Mouse (Mus musculus): Measurements from ENCODE around the gene Mup5.
"Not testable (repeated sequence)": the region's sequence is repeated elsewhere in the genome, so short reads cannot be mapped to it uniquely, and the experiment has no call there.

The Mup5 gene

GRCm38 (mm10) chr4:61834952-61835708 lies at the start of gene Mup5:
Mup5 (minus strand) TSS chr4:61835233.
- DNase-seq = no peak

DNA sequence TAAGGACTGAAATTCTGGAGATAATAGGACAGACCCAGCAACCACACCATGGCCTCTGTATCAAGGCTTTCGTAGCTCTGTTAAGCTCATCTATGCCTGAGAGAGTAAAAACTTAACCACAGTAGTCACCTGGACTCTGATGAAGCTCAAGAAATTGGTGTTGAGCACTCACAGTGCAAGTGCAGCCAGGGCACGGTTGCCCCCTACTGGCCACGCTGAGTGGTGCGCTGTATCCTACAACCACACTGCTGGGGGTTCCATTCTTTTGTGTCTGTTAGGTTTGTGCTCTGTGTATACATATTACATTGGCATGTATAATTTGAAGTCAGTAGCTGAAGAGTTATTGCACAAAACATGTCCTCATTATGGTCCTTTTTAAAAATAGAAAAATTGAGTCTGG lies 23.1 kb upstream of the Mup5 start:
- DNase-seq = no peak

- no peak for DNase-seq
Measured at GRCm38 (mm10) chr4:61855831-61856698, 21.0 kb upstream of the Mup5 start.

DNA sequence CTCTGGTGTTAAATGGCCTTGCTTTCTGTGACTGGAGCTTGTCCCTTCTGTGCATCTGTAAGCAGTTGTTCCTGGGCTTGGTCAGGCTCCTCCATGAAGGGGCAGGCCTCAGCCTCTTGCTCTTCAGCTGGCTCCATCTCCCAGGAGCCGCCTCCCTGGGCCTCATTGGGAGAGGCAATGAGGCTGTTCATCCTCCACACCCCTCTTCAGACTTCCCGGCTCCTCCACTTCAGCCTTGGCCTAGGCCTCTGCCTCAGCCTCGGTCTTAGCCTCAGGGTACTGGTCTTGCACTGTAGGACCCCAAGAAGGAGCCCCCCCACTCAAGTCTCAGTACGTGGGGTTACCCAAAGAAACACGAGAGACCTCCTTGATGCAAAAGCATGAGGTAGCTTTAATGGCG lies 20.3 kb upstream of the Mup5 start:
- DNase-seq = no peak

GRCm38 (mm10) chr4:61844758-61845455 lies 9.9 kb upstream of the Mup5 start:
- no peak for DNase-seq

GRCm38 (mm10) chr4:61829211-61829610 lies 5.8 kb downstream of the Mup5 start:
- DNase-seq = no peak

DNA sequence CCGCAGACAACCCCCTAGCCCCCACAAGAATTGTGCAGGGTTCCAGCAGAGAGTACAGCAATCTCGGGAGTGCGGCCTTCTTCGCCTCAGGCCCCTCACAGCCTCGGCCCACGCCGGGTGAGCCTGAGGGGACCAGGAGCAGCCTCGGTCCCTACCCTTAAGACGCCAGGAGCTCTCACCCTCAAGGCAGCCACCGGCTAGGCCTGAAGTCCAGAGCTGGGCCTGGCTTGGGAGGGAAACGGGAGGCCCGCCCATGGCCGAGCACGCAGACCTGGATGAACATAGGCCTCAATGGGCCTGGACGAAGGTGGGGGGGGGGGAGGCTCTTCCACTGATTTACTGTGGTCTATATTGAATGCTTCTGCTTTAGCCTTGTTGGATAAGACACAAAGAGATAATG lies 11.8 kb downstream of the Mup5 start:
- DNase-seq = no peak

DNA sequence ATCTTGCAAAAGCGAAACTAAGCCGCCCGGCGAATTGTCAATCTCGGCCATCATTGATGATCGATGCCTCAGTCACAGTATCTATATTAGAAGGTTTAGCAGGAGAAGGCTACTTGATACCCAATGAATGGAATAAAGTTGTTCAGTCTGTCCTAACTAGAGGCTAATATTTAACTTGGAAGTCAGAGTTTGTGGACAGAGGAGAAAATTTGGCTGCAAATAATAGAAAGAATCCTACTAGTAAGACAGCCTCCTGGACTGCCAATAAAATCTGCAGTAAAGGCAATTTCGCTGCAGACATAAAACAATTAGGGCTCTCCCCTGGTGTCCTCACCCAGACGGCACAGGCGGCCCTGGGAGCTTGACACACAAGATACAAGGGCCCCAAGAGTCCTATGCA lies 12.5 kb downstream of the Mup5 start:
- DNase-seq = not testable (repeated sequence)

- no peak for DNase-seq
Measured at GRCm38 (mm10) chr4:61815602-61816001, 19.4 kb downstream of the Mup5 start.

- DNase-seq = no peak
Measured at GRCm38 (mm10) chr4:61813435-61813834, 21.6 kb downstream of the Mup5 start.

DNA sequence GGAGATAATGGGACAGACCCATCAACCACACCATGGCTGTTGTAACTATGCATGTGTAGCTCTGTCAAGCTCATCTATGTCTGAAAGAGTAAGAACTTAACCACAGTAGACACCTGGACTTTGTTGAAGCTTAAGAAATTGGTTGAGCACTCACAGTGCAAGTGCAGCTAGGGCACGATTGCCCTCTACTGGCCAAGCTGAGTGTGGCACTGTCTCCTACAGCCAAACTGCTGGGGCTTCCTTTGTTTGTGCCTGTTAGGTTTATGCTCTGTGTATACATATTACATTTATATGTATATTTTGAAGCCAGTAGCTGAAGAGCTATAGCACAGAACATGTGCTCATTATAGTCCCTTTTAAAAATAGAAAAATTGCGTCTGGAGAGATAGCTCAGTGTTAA lies 23.8 kb downstream of the Mup5 start:
- peak in 1 of 2 experiments; percentile 10 for DNase-seq

DNA sequence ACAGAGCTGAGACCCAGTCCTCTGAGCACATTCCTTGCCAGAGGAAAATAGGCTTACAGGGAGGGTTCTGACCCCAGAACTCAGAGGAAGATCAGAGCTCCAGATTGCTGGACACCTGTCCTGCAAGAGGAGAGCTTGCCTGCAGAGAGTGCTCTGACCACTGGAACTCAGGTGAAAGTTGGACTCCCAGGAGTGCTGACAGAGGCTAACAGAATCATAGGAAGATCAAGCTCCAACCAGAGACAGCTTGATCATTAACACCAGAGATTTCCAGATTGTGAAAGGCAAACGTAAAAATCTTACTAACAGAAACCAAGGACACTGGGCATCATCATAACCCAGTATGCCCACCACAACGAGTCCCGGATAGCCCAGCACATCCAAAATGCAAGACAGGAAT lies 26.1 kb downstream of the Mup5 start:
- not testable (repeated sequence) for DNase-seq

- not testable (repeated sequence) for DNase-seq
Measured at GRCm38 (mm10) chr4:61789699-61790098, 45.3 kb downstream of the Mup5 start.

GRCm38 (mm10) chr4:61784231-61784630 lies 50.8 kb downstream of the Mup5 start:
- DNase-seq = not testable (repeated sequence)

DNA sequence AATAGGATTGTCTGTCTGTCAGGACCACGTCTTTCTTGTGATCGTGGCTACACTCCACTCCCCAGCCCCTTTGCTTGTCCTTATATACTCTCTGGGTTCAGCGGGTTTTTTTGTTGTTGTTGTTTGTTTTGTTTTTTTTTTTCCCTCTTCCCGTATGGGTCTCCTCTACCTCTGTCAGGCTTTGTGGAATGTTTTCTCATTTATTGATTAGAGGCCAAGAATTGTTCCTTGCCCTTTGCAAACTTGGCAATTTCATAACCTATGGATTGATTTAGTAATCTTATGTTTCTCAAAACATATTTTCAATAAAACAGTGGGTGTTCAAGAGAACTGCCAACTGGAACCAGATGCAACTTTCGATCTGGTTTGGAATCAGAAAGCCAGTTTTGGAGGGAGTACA lies 52.9 kb downstream of the Mup5 start, which contains the start of gene Mup19:
Gene Mup19, minus strand, starts transcription at position 101 of the 400 bp plus-strand sequence.
- not testable (repeated sequence) for DNase-seq

Data from lung, postnatal 4 days (tissue).